Mouse (Mus musculus) limb, embryonic 12.5 days (tissue): Measurements from ENCODE around the gene H13. TPM values are rescaled to one million over a fixed set of nuclear protein-coding genes. Genes with fewer than 3 reads are reported as not detected.

Experiments used
- ATAC-seq: fragments of 200-750 bp; cut with Nextera tagmentation; 2 replicates; pipeline ENCODE4 v1.8.0; 2017; ENCODE audit warnings: low read depth, moderate TSS enrichment; ENCODE audit not compliant: insufficient number of reproducible peaks, insufficient read depth, low FRiP score, low TSS enrichment
- H3K27ac ChIP-seq: fragments of 300-500 bp; sonication (generic); 2 replicates; pipeline ENCODE4 v1.5.1; 2016; ENCODE audit warnings: mild to moderate bottlenecking, moderate library complexity
- H3K27me3 ChIP-seq: fragments of 300-500 bp; sonication (generic); 2 replicates; pipeline ENCODE4 v1.6.1; 2016; ENCODE audit warnings: mild to moderate bottlenecking, moderate library complexity
- H3K36me3 ChIP-seq: fragments of 300-500 bp; sonication (generic); 2 replicates; pipeline ENCODE4 v1.6.1; 2016; ENCODE audit warnings: mild to moderate bottlenecking, moderate library complexity
- H3K4me1 ChIP-seq: fragments of 300-500 bp; sonication (generic); replicated peaks from 2 replicates; pipeline ENCODE4 v1.6.1; 2016
- H3K4me2 ChIP-seq: fragments of 300-500 bp; sonication (generic); 2 replicates; pipeline ENCODE4 v1.6.1; 2016; ENCODE audit warnings: mild to moderate bottlenecking, moderate library complexity
- H3K4me3 ChIP-seq: fragments of 300-500 bp; sonication (generic); replicated peaks from 2 replicates; pipeline ENCODE4 v1.5.1; 2016; ENCODE audit warnings: mild to moderate bottlenecking
- H3K9ac ChIP-seq: fragments of 300-500 bp; sonication (generic); replicated peaks from 2 replicates; pipeline ENCODE4 v1.6.1; 2016; ENCODE audit warnings: mild to moderate bottlenecking, moderate library complexity
- H3K9me3 ChIP-seq: fragments of 300-500 bp; sonication (generic); 2 replicates; pipeline ENCODE4 v1.6.1; 2016; ENCODE audit warnings: mild to moderate bottlenecking, moderate library complexity
- WGBS: fragments of 180-500 bp; shearing (Covaris S2); methylation state at CpG from one replicate; pipeline ENCODE4 v1.1.7; 2016; 5-methylcytosine and 5-hydroxymethylcytosine counted together
- polyA plus RNA-seq: library from polyadenylated mRNA; unstranded; fragments of >200 nt; fragmentation: Nextera tagmentation; extraction: Ambion mirVana; gene quantifications from 2 replicates; pipeline ENCODE4 v1.2.1, GENCODE M21; 2016

H13 gene
- polyA plus RNA-seq, 1 experiment from 2014 or later, result 135 TPM

DNA sequence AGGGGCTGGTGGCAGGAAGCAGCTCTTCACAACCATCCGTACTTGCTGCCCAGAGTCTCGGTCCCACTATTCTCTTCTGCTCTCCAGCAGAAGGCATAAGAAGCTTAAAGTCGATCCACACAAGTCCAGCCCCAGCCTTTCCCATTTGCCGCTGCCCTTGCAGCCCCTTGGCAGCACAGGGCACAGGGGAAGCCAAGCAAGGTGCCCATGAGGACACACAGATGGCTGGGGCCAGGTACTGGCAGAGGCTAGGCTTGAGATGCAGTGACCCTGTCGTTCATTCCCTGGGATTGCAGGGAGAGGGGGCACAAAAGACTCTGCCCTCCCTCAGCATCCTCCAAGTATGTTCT is 35.0 kb downstream of the H13 start:
- peaks cover 67% of the 10 kb centered on the region for H3K36me3 ChIP-seq
- 82% methylated on average over 5 of the region's 5 CpGs for WGBS
- peak overlapping the region; percentile 98 for H3K27ac ChIP-seq
- no peaks in the 10 kb centered on the region for H3K27me3 ChIP-seq
- 0 out of 2 replicates have a peak overlapping the region, but pooled peaks have one; percentile 23 for H3K9ac ChIP-seq
- peaks cover 51% of the 10 kb centered on the region for H3K4me1 ChIP-seq
- H3K9me3 ChIP-seq, result no peaks in the 10 kb centered on the region
- no peak overlapping the region for H3K4me2 ChIP-seq
- no peak for ATAC-seq
- H3K4me3 ChIP-seq, result no peak overlapping the region

DNA sequence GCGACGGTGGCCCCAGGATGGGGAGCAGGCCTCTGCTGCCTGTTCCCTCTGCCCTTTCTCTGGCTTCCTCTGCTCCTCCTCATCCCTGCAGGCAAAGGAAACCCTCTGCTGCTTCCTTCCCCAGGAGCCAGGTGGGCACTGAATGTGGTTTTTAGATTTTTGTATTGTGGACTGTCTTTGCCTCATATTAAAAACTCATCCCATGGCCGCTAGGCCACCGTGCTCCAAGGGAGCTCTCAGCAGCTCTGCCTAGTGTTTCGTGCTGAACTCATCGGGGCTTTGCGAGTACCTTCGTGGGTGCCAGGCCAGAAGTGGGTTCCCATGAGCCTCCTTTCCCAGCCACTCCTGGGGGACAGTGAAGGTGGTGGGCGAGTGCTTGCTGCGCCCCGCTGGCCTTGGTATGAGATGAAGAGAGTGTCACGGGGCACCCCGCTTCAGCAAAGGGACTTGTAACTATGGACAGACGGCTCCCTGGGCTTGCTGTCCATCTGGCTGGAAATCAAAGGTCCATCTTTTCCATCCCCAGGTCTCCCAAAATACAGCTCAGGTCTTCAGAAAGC is 35.6 kb downstream of the H13 start:
- Histone ChIP-seq H3K9ac (peak overlapping the region; percentile 47; the same call in 1 of the 2 replicates), H3K4me2 (no peak overlapping the region), H3K27ac (peak overlapping the region; percentile 98), H3K4me1 (peaks cover 51% of the 10 kb centered on the region), H3K9me3 (no peaks in the 10 kb centered on the region), H3K36me3 (peaks cover 60% of the 10 kb centered on the region), H3K27me3 (no peaks in the 10 kb centered on the region), H3K4me3 (no peak overlapping the region)
- 89% methylated on average over 14 of the region's 14 CpGs for WGBS
- ATAC-seq, result no peak

DNA sequence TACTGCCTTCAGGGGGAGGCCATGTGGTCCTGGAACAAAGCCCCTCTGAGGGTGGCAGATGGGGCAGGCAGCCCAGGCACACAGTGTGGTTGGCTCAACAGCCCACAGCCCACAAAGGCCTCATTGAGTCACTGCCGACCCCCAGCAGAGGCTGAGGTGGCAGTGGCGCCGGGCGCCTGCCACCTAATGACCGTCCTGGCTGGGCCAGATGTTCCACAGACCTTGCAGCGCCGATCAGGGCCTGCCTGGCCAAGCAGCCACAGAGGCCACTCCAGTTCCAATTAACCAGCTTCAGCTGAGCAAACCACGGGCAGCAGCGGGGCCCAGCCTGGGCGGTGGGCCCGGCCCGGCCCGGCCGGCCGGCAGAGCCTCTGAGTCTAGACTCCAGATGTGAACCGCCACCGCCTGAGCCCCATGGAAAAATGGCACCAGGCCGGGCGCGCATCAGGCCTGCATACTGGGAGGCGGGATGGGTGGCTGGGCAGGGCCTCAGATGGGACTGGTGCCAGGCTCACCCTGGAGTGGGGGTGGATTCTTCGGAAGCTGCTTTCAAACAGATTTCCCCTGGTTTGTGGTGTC is 36.8 kb downstream of the H13 start:
- Histone ChIP-seq H3K9ac (peak overlapping the region; percentile 47), H3K9me3 (no peaks in the 10 kb centered on the region), H3K27me3 (no peaks in the 10 kb centered on the region), H3K4me3 (peak overlapping the region; percentile 7; the same call in 1 of the 2 replicates), H3K4me2 (peak overlapping the region; percentile 22), H3K27ac (peak overlapping the region; percentile 98), H3K36me3 (peaks cover 48% of the 10 kb centered on the region), H3K4me1 (peaks cover 51% of the 10 kb centered on the region)
- WGBS, result 22% methylated on average over 22 of the region's 22 CpGs
- peak; percentile 83 for ATAC-seq

DNA sequence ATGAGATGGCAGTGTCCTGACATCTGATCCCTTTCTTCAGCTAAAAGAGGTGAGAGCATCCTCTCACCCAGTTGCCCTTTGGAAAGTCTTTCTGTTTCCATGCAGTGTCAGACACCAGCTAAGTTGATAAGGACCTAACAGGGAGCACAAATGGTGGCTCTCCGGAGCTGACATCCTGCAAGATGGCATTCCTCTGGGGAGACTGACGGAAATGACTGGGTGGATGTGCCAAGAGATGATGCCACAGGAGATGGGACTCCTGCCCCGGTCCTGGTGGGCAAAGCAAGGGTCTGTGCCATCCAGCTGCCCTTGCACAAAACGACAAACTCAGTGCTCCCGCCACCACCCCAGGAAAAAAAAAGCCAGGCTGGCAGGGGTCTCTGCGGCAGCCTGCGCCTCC is 37.9 kb downstream of the H13 start:
- Histone ChIP-seq H3K4me1 (peaks cover 51% of the 10 kb centered on the region), H3K9ac (peak overlapping the region; percentile 62), H3K27ac (peak overlapping the region; percentile 98), H3K4me3 (peak overlapping the region; percentile 38), H3K4me2 (peak overlapping the region; percentile 63), H3K9me3 (no peaks in the 10 kb centered on the region), H3K27me3 (no peaks in the 10 kb centered on the region), H3K36me3 (peaks cover 37% of the 10 kb centered on the region)
- 11% methylated on average over 7 of the region's 7 CpGs for WGBS
- no peak for ATAC-seq

DNA sequence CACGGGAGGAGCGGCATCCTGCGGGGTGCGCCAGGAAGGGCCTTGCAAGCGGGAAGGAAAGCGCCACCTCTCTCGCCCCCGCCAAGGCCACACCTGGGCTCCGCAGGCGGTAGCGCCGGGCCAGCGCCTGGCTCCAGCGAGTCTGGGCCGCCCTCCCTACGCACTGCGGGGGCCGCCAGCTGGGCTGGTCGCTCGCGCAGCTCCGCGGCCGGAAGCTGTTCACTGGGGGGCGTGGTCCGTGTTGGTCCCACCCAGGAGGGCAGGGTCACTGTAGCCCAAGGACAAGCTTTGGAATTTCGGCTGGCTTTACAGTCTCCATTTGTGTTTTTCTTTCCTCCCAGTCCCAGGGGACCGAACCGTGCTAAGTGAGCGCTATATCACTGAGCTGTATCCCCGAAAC is 38.4 kb downstream of the H13 start:
- under 1% methylated on average over 31 of the region's 31 CpGs for WGBS
- peak; percentile 89 for ATAC-seq
- peak overlapping the region; percentile 38 for H3K4me3 ChIP-seq
- H3K4me2 ChIP-seq, result peak overlapping the region; percentile 63
- peaks cover 33% of the 10 kb centered on the region for H3K36me3 ChIP-seq
- H3K9me3 ChIP-seq, result no peaks in the 10 kb centered on the region
- H3K9ac ChIP-seq, result peak overlapping the region; percentile 62
- H3K4me1 ChIP-seq, result peaks cover 51% of the 10 kb centered on the region
- H3K27ac ChIP-seq, result peak overlapping the region; percentile 98
- H3K27me3 ChIP-seq, result no peaks in the 10 kb centered on the region

DNA sequence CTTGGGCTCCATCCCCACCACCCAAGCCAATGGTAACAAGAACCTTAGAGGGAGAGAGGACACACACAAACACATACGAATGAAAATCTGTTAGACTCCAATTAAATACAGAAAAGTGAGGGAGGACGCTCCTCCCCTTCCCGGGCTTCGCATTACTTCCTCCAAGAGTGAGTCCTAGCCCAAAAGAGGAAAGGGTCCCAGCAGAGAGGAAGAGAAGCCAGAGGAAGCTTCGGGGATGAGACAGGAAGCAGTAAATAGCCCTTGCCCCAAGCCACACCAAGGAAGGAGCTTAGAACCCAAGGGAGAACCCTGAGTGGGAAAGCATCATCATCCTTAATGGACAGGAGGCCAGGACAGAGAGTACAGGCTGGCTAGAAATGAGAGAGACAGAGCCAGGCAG is 39.8 kb downstream of the H13 start:
- WGBS, result 90% methylated on average over 5 of the region's 5 CpGs

DNA sequence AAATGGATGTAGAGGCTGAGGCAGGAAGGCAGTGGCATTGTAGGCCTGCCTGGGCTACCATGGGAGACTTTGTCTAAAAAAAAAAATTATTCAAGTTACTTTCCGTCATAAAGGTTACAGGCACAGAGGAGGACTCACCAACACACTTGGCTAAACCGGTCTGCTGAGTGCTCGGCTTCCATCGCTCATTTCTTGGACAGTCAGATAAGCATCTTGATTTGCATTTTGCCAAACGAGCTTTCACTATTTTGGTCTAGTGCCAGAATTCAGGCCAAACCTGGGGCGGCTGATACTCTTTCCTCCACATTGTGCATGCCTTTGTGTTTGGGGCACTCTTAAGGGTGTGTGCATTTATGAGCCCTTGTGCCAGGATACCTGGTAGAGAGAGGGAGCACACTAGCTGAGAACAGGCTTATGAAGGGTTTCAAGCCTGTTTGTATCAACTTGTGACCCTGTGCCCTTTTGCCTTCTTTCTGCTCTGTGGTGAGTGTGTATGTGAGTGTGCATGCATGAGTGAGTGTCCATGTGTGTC is 47.0 kb downstream of the H13 start:
- WGBS, result 76% methylated on average over 6 of the region's 6 CpGs
- Histone ChIP-seq H3K9ac (no peak overlapping the region), H3K4me1 (peaks cover 13% of the 10 kb centered on the region), H3K4me3 (no peak overlapping the region), H3K27me3 (no peaks in the 10 kb centered on the region), H3K36me3 (no peaks in the 10 kb centered on the region), H3K27ac (peak overlapping the region; percentile 60; the same call in 1 of the 2 replicates), H3K9me3 (no peaks in the 10 kb centered on the region), H3K4me2 (no peak overlapping the region)
- no peak for ATAC-seq

More for the DNA sequence above, 39.8 kb downstream of the H13 start:
- Histone ChIP-seq H3K4me1 (peaks cover 46% of the 10 kb centered on the region), H3K9ac (no peak overlapping the region), H3K4me2 (no peak overlapping the region), H3K36me3 (peaks cover 18% of the 10 kb centered on the region), H3K27me3 (no peaks in the 10 kb centered on the region), H3K27ac (no peak overlapping the region), H3K9me3 (no peaks in the 10 kb centered on the region), H3K4me3 (no peak overlapping the region)
- ATAC-seq, result no peak

DNA sequence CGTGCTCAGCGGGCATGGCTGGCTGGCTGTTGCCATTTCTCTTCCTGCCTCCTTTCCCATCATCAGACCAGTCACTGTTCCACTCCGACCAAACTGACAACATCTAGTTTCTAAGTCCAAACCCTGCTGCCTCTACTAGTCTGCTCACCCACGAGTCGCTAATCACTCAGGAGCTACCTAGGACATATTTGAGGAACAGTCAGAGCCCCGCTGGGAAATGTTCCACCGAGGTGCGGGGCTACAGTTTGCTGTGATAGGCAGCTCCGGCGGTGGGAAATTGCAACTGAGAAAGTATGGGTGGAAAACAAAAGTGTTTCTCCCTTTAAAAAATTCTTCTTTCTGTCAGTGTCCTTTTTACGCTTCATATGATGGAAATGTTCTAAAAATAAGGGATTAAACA is 48.4 kb downstream of the H13 start:
- 67% methylated on average over 11 of the region's 11 CpGs for WGBS
- no peak for ATAC-seq
- no peak overlapping the region for H3K4me3 ChIP-seq
- H3K27me3 ChIP-seq, result no peaks in the 10 kb centered on the region
- no peaks in the 10 kb centered on the region for H3K36me3 ChIP-seq
- H3K4me2 ChIP-seq, result no peak overlapping the region
- H3K27ac ChIP-seq, result peak overlapping the region; percentile 59
- no peak overlapping the region for H3K9ac ChIP-seq
- no peaks in the 10 kb centered on the region for H3K9me3 ChIP-seq
- peaks cover 13% of the 10 kb centered on the region for H3K4me1 ChIP-seq

DNA sequence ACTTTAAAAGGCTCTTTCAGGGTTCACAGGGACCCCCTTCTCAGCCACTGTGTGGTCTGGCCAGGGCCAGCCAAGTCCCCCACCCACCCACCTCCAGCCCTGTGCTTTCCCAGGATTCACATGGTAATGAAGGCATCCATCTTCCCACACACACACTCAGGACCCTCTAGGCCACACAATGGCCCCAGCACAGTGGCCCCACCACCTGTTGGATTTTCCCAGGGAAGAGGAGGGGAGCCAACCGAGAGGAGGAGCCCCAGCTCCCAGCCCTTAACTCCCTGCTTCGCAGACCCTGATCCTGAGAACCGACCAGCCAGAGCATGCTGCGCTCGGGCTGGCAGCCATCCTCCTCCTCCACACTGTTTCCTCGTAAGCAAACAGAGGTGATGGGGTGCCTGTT is 48.8 kb downstream of the H13 start:
- 31% methylated on average over 6 of the region's 6 CpGs for WGBS
- 0 out of 2 replicates have a peak, but pooled peaks have one; percentile 20 for ATAC-seq
- H3K4me2 ChIP-seq, result no peak overlapping the region
- no peak overlapping the region for H3K9ac ChIP-seq
- no peaks in the 10 kb centered on the region for H3K9me3 ChIP-seq
- peak overlapping the region; percentile 59 for H3K27ac ChIP-seq
- H3K36me3 ChIP-seq, result no peaks in the 10 kb centered on the region
- no peak overlapping the region for H3K4me3 ChIP-seq
- no peaks in the 10 kb centered on the region for H3K27me3 ChIP-seq
- peaks cover 13% of the 10 kb centered on the region for H3K4me1 ChIP-seq

DNA sequence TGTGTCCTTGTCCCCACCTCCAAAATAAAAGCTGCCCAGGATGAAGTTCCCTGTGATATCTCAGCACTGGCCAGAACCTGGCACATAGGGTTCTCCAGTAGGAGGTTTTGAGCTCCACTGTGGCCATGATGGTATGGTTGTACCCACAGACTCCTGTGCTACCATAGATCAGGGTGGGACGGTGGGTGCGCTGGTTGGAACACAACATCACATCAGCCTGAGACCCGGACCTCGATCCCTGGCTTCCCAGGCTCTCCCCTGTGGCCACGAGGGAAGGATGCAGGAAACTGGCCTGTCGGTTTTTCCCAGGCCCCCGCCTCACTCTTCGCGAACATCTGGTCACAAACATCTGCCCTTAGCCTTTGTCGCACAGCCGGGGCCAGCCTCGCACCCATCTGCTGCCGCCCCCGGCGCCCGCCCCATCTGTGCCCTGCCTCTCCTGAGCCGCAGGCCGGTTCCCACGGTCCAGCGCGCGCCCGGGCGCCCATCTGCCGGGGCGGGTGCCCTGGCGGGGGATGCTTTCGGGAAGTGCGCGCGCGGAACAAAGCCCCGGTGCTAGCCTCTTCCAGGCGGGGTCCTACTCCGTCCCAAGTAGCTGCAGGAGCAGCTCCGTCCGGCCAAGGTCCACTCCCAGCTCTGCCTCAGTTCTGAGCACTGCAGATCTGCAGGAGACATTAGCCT is 54.5 kb downstream of the H13 start:
- Histone ChIP-seq H3K9ac (peak overlapping the region; percentile 65), H3K27ac (peak overlapping the region; percentile 62; the same call in 1 of the 2 replicates), H3K4me1 (peaks cover 43% of the 10 kb centered on the region), H3K36me3 (no peaks in the 10 kb centered on the region), H3K4me2 (peak overlapping the region; percentile 73), H3K27me3 (peaks cover 5% of the 10 kb centered on the region; the same call in 1 of the 2 replicates), H3K9me3 (no peaks in the 10 kb centered on the region), H3K4me3 (peak overlapping the region; percentile 38)
- ATAC-seq, result 0 out of 2 replicates have a peak, but pooled peaks have one; percentile 47
- 3% methylated on average over 37 of the region's 37 CpGs for WGBS

DNA sequence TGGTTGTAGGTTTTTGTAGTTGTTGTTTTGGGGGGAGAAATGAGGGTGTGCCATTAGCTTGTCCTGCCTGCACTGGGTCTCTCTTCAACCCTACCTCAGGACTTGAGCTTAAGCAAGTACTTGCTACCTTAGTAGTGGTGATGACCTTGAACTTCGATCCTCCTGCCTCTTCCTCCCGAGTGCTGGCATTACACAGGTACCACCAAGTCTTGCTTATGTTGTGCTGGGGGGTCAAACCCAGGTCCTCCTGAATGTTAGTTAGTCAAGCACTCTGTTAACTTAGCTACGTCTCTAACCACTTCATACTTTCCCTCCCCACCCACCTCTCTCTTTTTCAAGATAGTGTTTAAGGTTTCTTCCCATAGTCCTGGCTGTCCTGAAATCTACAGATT is 55.1 kb downstream of the H13 start:
- Histone ChIP-seq H3K4me3 (peak overlapping the region; percentile 38), H3K9me3 (no peaks in the 10 kb centered on the region), H3K4me2 (peak overlapping the region; percentile 73), H3K9ac (peak overlapping the region; percentile 65), H3K27ac (peak overlapping the region; percentile 62; the same call in 1 of the 2 replicates), H3K36me3 (no peaks in the 10 kb centered on the region), H3K4me1 (peaks cover 49% of the 10 kb centered on the region), H3K27me3 (peaks cover 5% of the 10 kb centered on the region; the same call in 1 of the 2 replicates)
- WGBS, result 57% methylated on average over 3 of the region's 3 CpGs
- ATAC-seq, result no peak
